9 mouse cellular contexts compared by ENCODE assay signal in the genomic region with DNA sequence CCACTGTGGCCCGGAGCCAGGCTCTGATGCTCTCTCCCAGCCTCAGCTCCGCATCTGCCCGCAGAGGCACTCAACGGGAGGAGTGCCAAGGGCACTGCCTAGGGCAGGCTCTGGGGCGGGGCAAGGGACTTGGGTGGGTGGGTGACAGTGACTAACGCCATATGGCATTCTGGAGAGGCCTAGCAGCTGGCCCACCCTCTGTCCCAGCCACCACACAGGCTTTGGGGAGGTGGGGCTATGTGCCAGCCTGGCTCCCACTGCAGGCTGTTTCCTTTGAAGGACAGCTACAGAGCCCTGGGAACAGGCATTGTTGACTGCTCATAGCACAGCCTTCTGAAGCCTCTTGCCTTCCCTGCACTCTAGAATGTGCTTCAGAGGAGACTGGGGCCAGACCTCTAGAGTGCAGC. TPM values are rescaled to one million over a fixed set of nuclear protein-coding genes. Genes with fewer than 3 reads are reported as not detected.
DNase-seq lines count a peak whose midpoint lies in the region; ATAC-seq lines count a peak whose summit lies in the region.
"Had no signal": no experiment of that assay in that cellular context is flagged by ENCODE, and none has a peak within 500 bp of the region (broad histone marks: within the 10 kb centered on the region; RNA-seq: fewer than 3 reads in every experiment).

No protein-coding gene starts in this region.

- H3K36me3 ChIP-seq in heart, embryonic 15.5 days: no peaks in the 10 kb centered on the region
- no peaks in the 10 kb centered on the region for H3K36me3 ChIP-seq in hindbrain, embryonic 12.5 days
- no peaks in the 10 kb centered on the region for H3K36me3 ChIP-seq in midbrain, embryonic 10.5 days
- no peaks in the 10 kb centered on the region for H3K36me3 ChIP-seq in intestine, embryonic 15.5 days

- 58% methylated on average over 6 of the region's 6 CpGs for WGBS in heart, embryonic 15.5 days
- WGBS in hindbrain, embryonic 12.5 days: 48% methylated on average over 6 of the region's 6 CpGs
- WGBS in midbrain, embryonic 10.5 days: 84% methylated on average over 6 of the region's 6 CpGs
- WGBS in intestine, embryonic 15.5 days: 65% methylated on average over 6 of the region's 6 CpGs

- H3K9ac ChIP-seq in heart, embryonic 15.5 days: no peak overlapping the region
- H3K9ac ChIP-seq in hindbrain, embryonic 12.5 days: no peak overlapping the region
- H3K9ac ChIP-seq in intestine, embryonic 15.5 days: no peak overlapping the region

- no peak overlapping the region for H3K4me3 ChIP-seq in heart, embryonic 15.5 days
- H3K4me3 ChIP-seq in hindbrain, embryonic 12.5 days: no peak overlapping the region
- no peak overlapping the region for H3K4me3 ChIP-seq in midbrain, embryonic 10.5 days
- no peak overlapping the region for H3K4me3 ChIP-seq in intestine, embryonic 15.5 days (replicated peaks)

- no peak overlapping the region for H3K4me2 ChIP-seq in heart, embryonic 15.5 days
- H3K4me2 ChIP-seq in hindbrain, embryonic 12.5 days (replicated peaks): no peak overlapping the region
- no peak overlapping the region for H3K4me2 ChIP-seq in intestine, embryonic 15.5 days (replicated peaks)

- no peaks in the 10 kb centered on the region for H3K27me3 ChIP-seq in heart, embryonic 15.5 days
- no peaks in the 10 kb centered on the region for H3K27me3 ChIP-seq in hindbrain, embryonic 12.5 days
- H3K27me3 ChIP-seq in midbrain, embryonic 10.5 days (ENCODE audit: low read depth, poor library complexity, severe bottlenecking): no peaks in the 10 kb centered on the region
- no peaks in the 10 kb centered on the region for H3K27me3 ChIP-seq in intestine, embryonic 15.5 days (replicated peaks)

- no peaks in the 10 kb centered on the region for H3K9me3 ChIP-seq in heart, embryonic 15.5 days (replicated peaks)
- no peaks in the 10 kb centered on the region for H3K9me3 ChIP-seq in hindbrain, embryonic 12.5 days (replicated peaks)
- H3K9me3 ChIP-seq in midbrain, embryonic 10.5 days (replicated peaks): no peaks in the 10 kb centered on the region
- H3K9me3 ChIP-seq in intestine, embryonic 15.5 days: no peaks in the 10 kb centered on the region

- H3K4me1 ChIP-seq in heart, embryonic 15.5 days (replicated peaks): peaks cover 19% of the 10 kb centered on the region
- H3K4me1 ChIP-seq in hindbrain, embryonic 12.5 days: peaks cover 17% of the 10 kb centered on the region
- peaks cover 4% of the 10 kb centered on the region; the same call in 1 of the 2 replicates for H3K4me1 ChIP-seq in midbrain, embryonic 10.5 days
- 0 out of 2 replicates have a peak, but pooled peaks cover 3% of the 10 kb centered on the region for H3K4me1 ChIP-seq in intestine, embryonic 15.5 days (replicated peaks)

- no peak overlapping the region; the same call in 1 of the 2 replicates for H3K27ac ChIP-seq in heart, embryonic 15.5 days
- peak overlapping the region; percentile 71 for H3K27ac ChIP-seq in hindbrain, embryonic 12.5 days
- 0 out of 2 replicates have a peak overlapping the region, but pooled peaks have one; percentile 33 for H3K27ac ChIP-seq in midbrain, embryonic 10.5 days (replicated peaks)
- no peak overlapping the region for H3K27ac ChIP-seq in intestine, embryonic 15.5 days

- DNase-seq in heart, adult 9 months (ENCODE audit: low spot score in 2 of 2): no peak
- DNase-seq in cerebellum, adult 8-10 months: peak; percentile 37
- no peak for DNase-seq in midbrain, embryonic 10.5 days (ENCODE audit: low spot score)
- no peak for DNase-seq in urinary bladder, postnatal 4 days (ENCODE audit: low spot score in 2 of 2)
- DNase-seq in urinary bladder, postnatal 25 days (ENCODE audit: low spot score): no peak

- 0 out of 2 replicates have a peak, but pooled peaks have one; percentile 47 for ATAC-seq in heart, embryonic 15.5 days (replicated peaks; ENCODE audit: insufficient number of reproducible peaks, insufficient read depth, low FRiP score, low read depth)
- peak; percentile 85 for ATAC-seq in hindbrain, embryonic 12.5 days (ENCODE audit: low FRiP score)
- no peak for ATAC-seq in intestine, embryonic 15.5 days

RNA-seq across cellular contexts. Expression of a gene that starts 16.7 kb away (rescaled TPM):
- polyA plus RNA-seq in heart, embryonic 15.5 days (2015; fragmentation: Nextera tagmentation; extraction: Ambion mirVana): 0.23 TPM in 1 of 2 replicates, not detected in the other
- polyA plus RNA-seq in hindbrain, embryonic 12.5 days (2016; fragmentation: Nextera tagmentation; extraction: Ambion mirVana): 2.9 and 4.4 TPM in 2 replicates
- 2.4 and 2.9 TPM in 2 replicates for polyA plus RNA-seq in midbrain, embryonic 10.5 days (2016; fragmentation: Nextera tagmentation; extraction: Ambion mirVana)
- 1.1 and 1.3 TPM in 2 replicates for polyA plus RNA-seq in intestine, embryonic 15.5 days (2015; fragmentation: Nextera tagmentation; extraction: Ambion mirVana)

RNA-seq across cellular contexts. Expression of a gene that starts 30.3 kb away (rescaled TPM):
- 17.5 and 18.3 TPM in 2 replicates for polyA plus RNA-seq in heart, embryonic 15.5 days (2015; fragmentation: Nextera tagmentation; extraction: Ambion mirVana)
- polyA plus RNA-seq in hindbrain, embryonic 12.5 days (2016; fragmentation: Nextera tagmentation; extraction: Ambion mirVana): 0.13 and 0.15 TPM in 2 replicates
- not detected in 2 replicates for polyA plus RNA-seq in midbrain, embryonic 10.5 days (2016; fragmentation: Nextera tagmentation; extraction: Ambion mirVana)
- polyA plus RNA-seq in intestine, embryonic 15.5 days (2015; fragmentation: Nextera tagmentation; extraction: Ambion mirVana): 1.1 and 1.5 TPM in 2 replicates
- polyA plus RNA-seq: embryonic facial prominence, embryonic 11.5 days had no signal

RNA-seq across cellular contexts. Expression of a gene that starts 35.6 kb away (rescaled TPM):
- 206 and 251 TPM in 2 replicates for polyA plus RNA-seq in heart, embryonic 15.5 days (2015; fragmentation: Nextera tagmentation; extraction: Ambion mirVana)
- polyA plus RNA-seq in hindbrain, embryonic 12.5 days (2016; fragmentation: Nextera tagmentation; extraction: Ambion mirVana): 139 and 144 TPM in 2 replicates
- 207 and 245 TPM in 2 replicates for polyA plus RNA-seq in midbrain, embryonic 10.5 days (2016; fragmentation: Nextera tagmentation; extraction: Ambion mirVana)
- polyA plus RNA-seq in intestine, embryonic 15.5 days (2015; fragmentation: Nextera tagmentation; extraction: Ambion mirVana): 169 and 174 TPM in 2 replicates

RNA-seq across cellular contexts. Expression of a gene that starts 45.2 kb away (rescaled TPM):
- 4.5 and 5.5 TPM in 2 replicates for polyA plus RNA-seq in heart, embryonic 15.5 days (2015; fragmentation: Nextera tagmentation; extraction: Ambion mirVana)
- 0.48 and 2.7 TPM in 2 replicates for polyA plus RNA-seq in hindbrain, embryonic 12.5 days (2016; fragmentation: Nextera tagmentation; extraction: Ambion mirVana)
- polyA plus RNA-seq in midbrain, embryonic 10.5 days (2016; fragmentation: Nextera tagmentation; extraction: Ambion mirVana): 0.15 and 0.16 TPM in 2 replicates
- polyA plus RNA-seq in intestine, embryonic 15.5 days (2015; fragmentation: Nextera tagmentation; extraction: Ambion mirVana): 0.29 and 0.39 TPM in 2 replicates

Comparison
In these comparisons a context has a peak if more than half of its experiments do, and no peak if none do; other contexts are left out.
1. H3K27ac ChIP-seq: peak in hindbrain, embryonic 12.5 days (single experiment) and midbrain, embryonic 10.5 days (single experiment); none in heart, embryonic 15.5 days (single experiment) and intestine, embryonic 15.5 days (single experiment).